8 mouse cellular contexts compared by ENCODE assay signal in genomic region chr11:70645461-70646258, GRCm38 (mm10). TPM values are rescaled to one million over a fixed set of nuclear protein-coding genes. Genes with fewer than 3 reads are reported as not detected.
DNase-seq lines count a peak whose midpoint lies in the region; ATAC-seq and TF ChIP-seq lines count a peak whose summit lies in the region.

No protein-coding gene starts in this region.

- WGBS in heart, postnatal 0 days = 61% methylated on average over 12 of the region's 12 CpGs
- 81% methylated on average over 12 of the region's 12 CpGs for WGBS in liver, postnatal 0 days (ENCODE audit: insufficient replicate concordance)

- TF ChIP-seq CTCF in G1E (IDR thresholded peaks at IDR 0.05; ENCODE audit: low read depth, low read length) = no peak
- TF ChIP-seq CTCF in heart, postnatal 0 days (IDR thresholded peaks at IDR 0.05; ENCODE audit: low read depth) = no peak
- TF ChIP-seq CTCF in liver, postnatal 0 days (IDR thresholded peaks at IDR 0.05; ENCODE audit: low read depth) = no peak

- H3K4me1 ChIP-seq in G1E (ENCODE audit: insufficient read depth, low read depth, low read length) = peaks cover 71% of the 10 kb centered on the region
- peaks cover 8% of the 10 kb centered on the region; the same call in 1 of the 2 replicates for H3K4me1 ChIP-seq in heart, postnatal 0 days (ENCODE audit: control insufficient read depth, insufficient read depth)
- peaks cover 38% of the 10 kb centered on the region for H3K4me1 ChIP-seq in liver, postnatal 0 days (ENCODE audit: insufficient read depth)

- H3K9me3 ChIP-seq in G1E (replicated peaks) = no peaks in the 10 kb centered on the region
- H3K9me3 ChIP-seq in heart, postnatal 0 days (replicated peaks; ENCODE audit: control insufficient read depth, low read length) = no peaks in the 10 kb centered on the region
- H3K9me3 ChIP-seq in liver, postnatal 0 days (ENCODE audit: low read length) = no peaks in the 10 kb centered on the region

- DNase-seq in heart, adult 11 months = peak; percentile 96
- no peak for DNase-seq in heart, postnatal 25 days (ENCODE audit: low spot score)
- no peak for DNase-seq in G1E (ENCODE audit: low spot score)
- DNase-seq in heart, postnatal 0 days (ENCODE audit: low spot score) = peak; percentile 42
- DNase-seq in liver, postnatal 0 days = no peak
- no peak for DNase-seq in left cerebral cortex, adult 11 months (ENCODE audit: low spot score)
- DNase-seq in right cerebral cortex, postnatal 14 days = no peak
- no peak for DNase-seq in ovary, postnatal 14 days (ENCODE audit: low spot score)

- ATAC-seq in G1E (ENCODE audit: extremely low read depth, insufficient number of reproducible peaks, low FRiP score, poor library complexity, severe bottlenecking) = no peak
- ATAC-seq in heart, postnatal 0 days (ENCODE audit: insufficient read depth, low read depth) = no peak; the same call in 1 of the 2 replicates
- no peak for ATAC-seq in liver, postnatal 0 days

- H3K27ac ChIP-seq in heart, postnatal 0 days (ENCODE audit: low read depth) = peak overlapping the region; percentile 87
- peak overlapping the region; percentile 93 for H3K27ac ChIP-seq in liver, postnatal 0 days (ENCODE audit: low read depth)

- H3K4me3 ChIP-seq in G1E (ENCODE audit: low read depth, low read length) = peak overlapping the region; percentile 80
- H3K4me3 ChIP-seq in heart, postnatal 0 days (ENCODE audit: low read depth, low read length) = peak overlapping the region; percentile 80
- H3K4me3 ChIP-seq in liver, postnatal 0 days (ENCODE audit: low read depth, low read length) = peak overlapping the region; percentile 74

- peaks cover 80% of the 10 kb centered on the region for H3K36me3 ChIP-seq in G1E (replicated peaks)
- H3K36me3 ChIP-seq in heart, postnatal 0 days (replicated peaks; ENCODE audit: control insufficient read depth, insufficient read depth, low read length) = peaks cover 39% of the 10 kb centered on the region
- H3K36me3 ChIP-seq in liver, postnatal 0 days (replicated peaks; ENCODE audit: insufficient read depth, low read length) = peaks cover 35% of the 10 kb centered on the region

- intact Hi-C loops in heart, postnatal 25 days (cut with DNase I) = loop anchor here (2.0 kb wide), 1 partner anchor 57 kb away; no protein-coding TSS in a partner anchor

- no peaks in the 10 kb centered on the region for H3K27me3 ChIP-seq in G1E (ENCODE audit: insufficient read depth, low read length)
- H3K27me3 ChIP-seq in heart, postnatal 0 days (ENCODE audit: control insufficient read depth, insufficient read depth, low read length) = no peaks in the 10 kb centered on the region
- no peaks in the 10 kb centered on the region for H3K27me3 ChIP-seq in liver, postnatal 0 days (ENCODE audit: insufficient read depth, low read length)

- peak overlapping the region; percentile 78 for H3K4me2 ChIP-seq in heart, postnatal 0 days (ENCODE audit: low read depth, low read length)
- H3K4me2 ChIP-seq in liver, postnatal 0 days (ENCODE audit: low read depth, low read length) = peak overlapping the region; percentile 96

- TF ChIP-seq EP300 in heart, postnatal 0 days (IDR thresholded peaks at IDR 0.05; ENCODE audit: low read depth) = no peak
- no peak for TF ChIP-seq EP300 in liver, postnatal 0 days (IDR thresholded peaks at IDR 0.05; ENCODE audit: low read depth)

- peak overlapping the region; percentile 77 for H3K9ac ChIP-seq in heart, postnatal 0 days (replicated peaks; ENCODE audit: low read depth, low read length)
- H3K9ac ChIP-seq in liver, postnatal 0 days (replicated peaks) = peak overlapping the region; percentile 86

RNA-seq across cellular contexts. Expression of gene Rnf167, which starts 1.4 kb away (rescaled TPM):
- 10 to 100 TPM; 48.0 to 54.0 TPM for total RNA-seq in heart, postnatal 25 days (2021)
- total RNA-seq in G1E (2014; fragmentation: Nextera tagmentation) (63.7 and 115 TPM in 2 replicates), G1E (2017) (62.3 and 64.1 TPM in 2 replicates)
- polyA plus RNA-seq in G1E (2012) = 62.6 and 81.3 TPM in 2 replicates
- total RNA-seq in heart, postnatal 0 days (2014; rRNA removed; ENCODE audit: low replicate concordance) = 48.3 and 66.3 TPM in 2 replicates
- polyA plus RNA-seq in heart, postnatal 0 days (2015; fragmentation: Nextera tagmentation; extraction: Ambion mirVana) = 61.8 and 62.5 TPM in 2 replicates
- polyA plus RNA-seq in liver, postnatal 0 days (2015; fragmentation: Nextera tagmentation; extraction: Ambion mirVana) = 54.8 and 55.3 TPM in 2 replicates

RNA-seq across cellular contexts. Expression of gene Slc25a11, which starts 1.6 kb away (rescaled TPM):
- 100 to 1,000 TPM; 550 to 562 TPM for total RNA-seq in heart, postnatal 25 days (2021)
- total RNA-seq in G1E (2014; fragmentation: Nextera tagmentation) (42.8 and 72.7 TPM in 2 replicates), G1E (2017) (125 and 144 TPM in 2 replicates)
- 50.6 and 59.2 TPM in 2 replicates for polyA plus RNA-seq in G1E (2012)
- 530 and 532 TPM in 2 replicates for total RNA-seq in heart, postnatal 0 days (2014; rRNA removed; ENCODE audit: low replicate concordance)
- polyA plus RNA-seq in heart, postnatal 0 days (2015; fragmentation: Nextera tagmentation; extraction: Ambion mirVana) = 446 and 451 TPM in 2 replicates
- polyA plus RNA-seq in liver, postnatal 0 days (2015; fragmentation: Nextera tagmentation; extraction: Ambion mirVana) = 140 and 143 TPM in 2 replicates

RNA-seq across cellular contexts. Expression of gene Gp1ba, which starts 6.7 kb away (rescaled TPM):
- under 1 TPM; 0.36 to 0.42 TPM for total RNA-seq in heart, postnatal 25 days (2021)
- total RNA-seq in G1E (2014; fragmentation: Nextera tagmentation) = 1.1 and 3.1 TPM in 2 replicates
- 2.8 and 3.4 TPM in 2 replicates for total RNA-seq in G1E (2017)
- polyA plus RNA-seq in G1E (2012) = 9.0 TPM in 2 replicates
- 0.08 TPM in 1 of 2 replicates, not detected in the other for total RNA-seq in heart, postnatal 0 days (2014; rRNA removed; ENCODE audit: low replicate concordance)
- polyA plus RNA-seq in heart, postnatal 0 days (2015; fragmentation: Nextera tagmentation; extraction: Ambion mirVana) = 0.26 and 0.27 TPM in 2 replicates
- polyA plus RNA-seq in liver, postnatal 0 days (2015; fragmentation: Nextera tagmentation; extraction: Ambion mirVana) = 3.5 and 4.1 TPM in 2 replicates

RNA-seq across cellular contexts. Expression of gene Pfn1, which starts 8.8 kb away (rescaled TPM):
- total RNA-seq in heart, postnatal 25 days (2021) = 100 to 1,000 TPM; 290 to 310 TPM
- total RNA-seq in G1E (2014; fragmentation: Nextera tagmentation) (804 and 991 TPM in 2 replicates), G1E (2017) (724 and 774 TPM in 2 replicates)
- polyA plus RNA-seq in G1E (2012) = 3,649 and 4,709 TPM in 2 replicates
- total RNA-seq in heart, postnatal 0 days (2014; rRNA removed; ENCODE audit: low replicate concordance) = 924 and 959 TPM in 2 replicates
- 903 and 932 TPM in 2 replicates for polyA plus RNA-seq in heart, postnatal 0 days (2015; fragmentation: Nextera tagmentation; extraction: Ambion mirVana)
- 918 and 940 TPM in 2 replicates for polyA plus RNA-seq in liver, postnatal 0 days (2015; fragmentation: Nextera tagmentation; extraction: Ambion mirVana)

RNA-seq across cellular contexts. Expression of gene Eno3, which starts 11.3 kb away (rescaled TPM):
- 1,000 to 10,000 TPM; 2,028 to 2,111 TPM for total RNA-seq in heart, postnatal 25 days (2021)
- total RNA-seq in G1E (2014; fragmentation: Nextera tagmentation) = 19.0 and 25.3 TPM in 2 replicates
- 21.9 and 24.5 TPM in 2 replicates for total RNA-seq in G1E (2017)
- 3.1 and 5.7 TPM in 2 replicates for polyA plus RNA-seq in G1E (2012)
- total RNA-seq in heart, postnatal 0 days (2014; rRNA removed; ENCODE audit: low replicate concordance) = 1,315 and 1,376 TPM in 2 replicates
- 1,204 and 1,224 TPM in 2 replicates for polyA plus RNA-seq in heart, postnatal 0 days (2015; fragmentation: Nextera tagmentation; extraction: Ambion mirVana)
- polyA plus RNA-seq in liver, postnatal 0 days (2015; fragmentation: Nextera tagmentation; extraction: Ambion mirVana) = 4.0 and 21.3 TPM in 2 replicates

Comparison
In these comparisons a context has a peak if more than half of its experiments do, and no peak if none do; other contexts are left out.
1. DNase-seq: peak in heart, adult 11 months (single experiment) and heart, postnatal 0 days (single experiment); none in heart, postnatal 25 days (single experiment), G1E (single experiment), liver, postnatal 0 days (single experiment), left cerebral cortex, adult 11 months (single experiment), right cerebral cortex, postnatal 14 days (single experiment) and ovary, postnatal 14 days (single experiment).
2. Peak in every context shown above with its lines, with median percentiles within 50 percentile points of each other: H3K4me3 ChIP-seq.